Mouse (Mus musculus) liver, postnatal 0 days (tissue): ENCODE data around the gene Atxn7l1. TPM values are rescaled to one million over a fixed set of nuclear protein-coding genes. Genes with fewer than 3 reads are reported as not detected.

ENCODE experiments used
- ATAC-seq: fragments of 200-750 bp; cut with Nextera tagmentation; 2 replicates; pipeline ENCODE4 v1.8.0; 2017; ENCODE audit warnings: mild to moderate bottlenecking, moderate library complexity
- DNase-seq: peaks from one replicate; pipeline ENCODE4 v3.0.0-alpha.2; 2016
- H3K27ac ChIP-seq: fragments of 300-500 bp; sonication (generic); 2 replicates; pipeline ENCODE4 v1.5.1; 2014; ENCODE audit warnings: antibody characterized with exemption, moderate library complexity, mild to moderate bottlenecking, low read depth
- H3K27me3 ChIP-seq: fragments of 300-500 bp; sonication (generic); 2 replicates; pipeline ENCODE4 v1.6.1; 2014; ENCODE audit warnings: low read length, control low read depth, mixed read lengths; ENCODE audit not compliant: insufficient read depth
- H3K36me3 ChIP-seq: fragments of 300-500 bp; sonication (generic); replicated peaks from 2 replicates; pipeline ENCODE4 v1.6.1; 2014; ENCODE audit warnings: mild to moderate bottlenecking, control low read depth, low read length, moderate library complexity, mixed read lengths; ENCODE audit not compliant: insufficient read depth
- H3K4me1 ChIP-seq: fragments of 300-500 bp; sonication (generic); 2 replicates; pipeline ENCODE4 v1.6.1; 2014; ENCODE audit warnings: antibody characterized with exemption, mild to moderate bottlenecking, control low read depth; ENCODE audit not compliant: insufficient read depth
- H3K4me2 ChIP-seq: fragments of 300-500 bp; sonication (generic); 2 replicates; pipeline ENCODE4 v1.6.1; 2014; ENCODE audit warnings: low read depth, mild to moderate bottlenecking, low read length, moderate library complexity, mixed read lengths
- H3K4me3 ChIP-seq: fragments of 300-500 bp; sonication (generic); 2 replicates; pipeline ENCODE4 v1.5.1; 2014; ENCODE audit warnings: low read depth, low read length
- H3K9ac ChIP-seq: fragments of 300-500 bp; sonication (generic); replicated peaks from 2 replicates; pipeline ENCODE4 v1.6.1; 2014; ENCODE audit warnings: mild to moderate bottlenecking, moderate library complexity
- H3K9me3 ChIP-seq: fragments of 300-500 bp; sonication (generic); 2 replicates; pipeline ENCODE4 v1.6.1; 2016; ENCODE audit warnings: mild to moderate bottlenecking, control low read depth, low read length, mixed read lengths
- CTCF ChIP-seq: sonication (generic); IDR thresholded peaks from 2 replicates; pipeline ENCODE4 v1.5.1; 2016; ENCODE audit warnings: antibody characterized with exemption, low read depth
- EP300 ChIP-seq: IDR thresholded peaks from 2 replicates; pipeline ENCODE4 v1.6.1; 2016; ENCODE audit warnings: antibody characterized with exemption, low read depth, mild to moderate bottlenecking
- WGBS: fragments of 180-500 bp; shearing (Covaris S2); extraction: QIAGEN DNeasy Blood & Tissue Kit; methylation state at CpG from one replicate; pipeline ENCODE4 v1.1.7; 2014; ENCODE audit not compliant: insufficient replicate concordance; 5-methylcytosine and 5-hydroxymethylcytosine counted together
- polyA plus RNA-seq: library from polyadenylated mRNA; unstranded; fragments of >200 nt; fragmentation: Nextera tagmentation; extraction: Ambion mirVana; gene quantifications from 2 replicates; pipeline ENCODE4 v1.2.1, GENCODE M21; 2015

Atxn7l1 gene
- polyA plus RNA-seq, 1 experiment from 2014 or later = 8.5 TPM

GRCm38 (mm10) chr12:33250197-33250596 is 102.7 kb downstream of the Atxn7l1 start:
- no peak for ATAC-seq

GRCm38 (mm10) chr12:33251399-33251798 is 103.9 kb downstream of the Atxn7l1 start:
- Histone ChIP-seq H3K27ac (no peak overlapping the region), H3K9ac (no peak overlapping the region), H3K4me1 (no peaks in the 10 kb centered on the region), H3K27me3 (no peaks in the 10 kb centered on the region), H3K4me3 (no peak overlapping the region), H3K9me3 (no peaks in the 10 kb centered on the region), H3K4me2 (no peak overlapping the region), H3K36me3 (peaks cover 5% of the 10 kb centered on the region; the same call in 1 of the 2 replicates)
- 93% methylated on average over 8 of the region's 8 CpGs for WGBS
- TF ChIP-seq CTCF = no peak
- no peak for ATAC-seq
- no peak for DNase-seq

More at GRCm38 (mm10) chr12:33250197-33250596, 102.7 kb downstream of the Atxn7l1 start:
- DNase-seq = no peak
- Histone ChIP-seq H3K4me2 (no peak overlapping the region), H3K36me3 (peaks cover 5% of the 10 kb centered on the region; the same call in 1 of the 2 replicates), H3K27me3 (no peaks in the 10 kb centered on the region), H3K9me3 (no peaks in the 10 kb centered on the region), H3K4me3 (no peak overlapping the region), H3K9ac (no peak overlapping the region), H3K4me1 (no peaks in the 10 kb centered on the region), H3K27ac (no peak overlapping the region)
- TF ChIP-seq CTCF (no peak), EP300 (no peak)
- 87% methylated on average over 5 of the region's 6 CpGs for WGBS

- no peak for TF ChIP-seq CTCF
- TF ChIP-seq EP300 = no peak
- DNase-seq = no peak
- no peak overlapping the region for H3K4me3 ChIP-seq
These were observed 105.1 kb downstream of the Atxn7l1 start for GRCm38 (mm10) chr12:33252621-33253020.

GRCm38 (mm10) chr12:33253206-33253605 is 105.7 kb downstream of the Atxn7l1 start:
- TF ChIP-seq EP300 = no peak
- TF ChIP-seq CTCF = no peak
- no peak overlapping the region for H3K27ac ChIP-seq
- no peaks in the 10 kb centered on the region for H3K9me3 ChIP-seq
- H3K27me3 ChIP-seq = no peaks in the 10 kb centered on the region
- H3K4me2 ChIP-seq = no peak overlapping the region
- 79% methylated on average over 9 of the region's 9 CpGs for WGBS
- no peak overlapping the region for H3K4me3 ChIP-seq
- DNase-seq = no peak
- no peak overlapping the region for H3K9ac ChIP-seq
- H3K4me1 ChIP-seq = no peaks in the 10 kb centered on the region
- peaks cover 5% of the 10 kb centered on the region; the same call in 1 of the 2 replicates for H3K36me3 ChIP-seq
- ATAC-seq = no peak

More at GRCm38 (mm10) chr12:33252621-33253020, 105.1 kb downstream of the Atxn7l1 start:
- whole genome bisulfite sequencing = 70% methylated on average over 6 of the region's 6 CpGs
- Histone ChIP-seq H3K9ac (no peak overlapping the region), H3K27me3 (no peaks in the 10 kb centered on the region), H3K9me3 (no peaks in the 10 kb centered on the region), H3K36me3 (peaks cover 5% of the 10 kb centered on the region; the same call in 1 of the 2 replicates), H3K4me1 (no peaks in the 10 kb centered on the region), H3K27ac (no peak overlapping the region), H3K4me2 (no peak overlapping the region)
- no peak for ATAC-seq

GRCm38 (mm10) chr12:33255256-33255655 is 107.8 kb downstream of the Atxn7l1 start:
- no peak overlapping the region for H3K27ac ChIP-seq
- H3K4me2 ChIP-seq = no peak overlapping the region
- DNase-seq (no peak), ATAC-seq (no peak)
- H3K4me1 ChIP-seq = no peaks in the 10 kb centered on the region
- no peak overlapping the region for H3K9ac ChIP-seq
- H3K4me3 ChIP-seq = no peak overlapping the region
- 92% methylated on average over 2 of the region's 2 CpGs for WGBS
- H3K9me3 ChIP-seq = no peaks in the 10 kb centered on the region
- H3K27me3 ChIP-seq = no peaks in the 10 kb centered on the region
- H3K36me3 ChIP-seq = peaks cover 4% of the 10 kb centered on the region; the same call in 1 of the 2 replicates
- TF ChIP-seq EP300 (no peak), CTCF (no peak)

- H3K9me3 ChIP-seq = no peaks in the 10 kb centered on the region
- H3K4me3 ChIP-seq = no peak overlapping the region
- DNase-seq = no peak
- H3K4me1 ChIP-seq = no peaks in the 10 kb centered on the region
- no peak for ATAC-seq
- H3K36me3 ChIP-seq = no peaks in the 10 kb centered on the region
- H3K27ac ChIP-seq = no peak overlapping the region
- no peaks in the 10 kb centered on the region for H3K27me3 ChIP-seq
- no peak overlapping the region for H3K4me2 ChIP-seq
- TF ChIP-seq EP300 (no peak), CTCF (no peak)
- 82% methylated on average over 6 of the region's 6 CpGs for WGBS
- no peak overlapping the region for H3K9ac ChIP-seq
These were observed 108.9 kb downstream of the Atxn7l1 start for GRCm38 (mm10) chr12:33256426-33256825.
